29 mouse cellular contexts compared by ENCODE assay signal in genomic region chr16:78120346-78120899, GRCm38 (mm10).
DNase-seq lines count a peak whose midpoint lies in the region; ATAC-seq and TF ChIP-seq lines count a peak whose summit lies in the region.
"Had no signal": no experiment of that assay in that cellular context is flagged by ENCODE, and none has a peak within 500 bp of the region (broad histone marks: within the 10 kb centered on the region; RNA-seq: fewer than 3 reads in every experiment).

No protein-coding gene starts in this region.

- no peaks in the 10 kb centered on the region for H3K27me3 ChIP-seq in lung, embryonic 14.5 days (ENCODE audit: insufficient read depth, low read length)
- no peaks in the 10 kb centered on the region for H3K27me3 ChIP-seq in lung, postnatal 0 days (replicated peaks; ENCODE audit: insufficient read depth, low read length)
- no peaks in the 10 kb centered on the region for H3K27me3 ChIP-seq in midbrain, embryonic 15.5 days (replicated peaks)
- H3K27me3 ChIP-seq: forebrain, embryonic 13.5 days; hindbrain, embryonic 13.5 days; limb, embryonic 12.5 days; neural tube, embryonic 13.5 days had no signal

- ATAC-seq in lung, embryonic 14.5 days (ENCODE audit: insufficient read depth): peak; percentile 63; the same call in 1 of the 2 replicates
- ATAC-seq in lung, postnatal 0 days: no peak
- ATAC-seq in midbrain, embryonic 15.5 days (replicated peaks): no peak
- no peak for ATAC-seq in monocyte, adult 5-6 weeks (replicated peaks; ENCODE audit: insufficient number of reproducible peaks, low FRiP score, low TSS enrichment, poor library complexity, severe bottlenecking)
- ATAC-seq: forebrain, embryonic 13.5 days; intestine, embryonic 16.5 days; Patski had no signal

- WGBS in lung, embryonic 14.5 days: 33% methylated on average over 2 of the region's 2 CpGs
- 30% methylated on average over 2 of the region's 2 CpGs for WGBS in lung, postnatal 0 days
- 77% methylated on average over 2 of the region's 2 CpGs for WGBS in midbrain, embryonic 15.5 days

- H3K9me3 ChIP-seq in lung, embryonic 14.5 days (ENCODE audit: low read depth, low read length): no peaks in the 10 kb centered on the region
- H3K9me3 ChIP-seq in lung, postnatal 0 days (ENCODE audit: low read length): no peaks in the 10 kb centered on the region
- H3K9me3 ChIP-seq in midbrain, embryonic 15.5 days: no peaks in the 10 kb centered on the region
- H3K9me3 ChIP-seq: forebrain, embryonic 13.5 days; hindbrain, embryonic 13.5 days; limb, embryonic 12.5 days; neural tube, embryonic 13.5 days had no signal

- no peaks in the 10 kb centered on the region for H3K4me1 ChIP-seq in lung, embryonic 14.5 days (ENCODE audit: insufficient read depth)
- no peaks in the 10 kb centered on the region for H3K4me1 ChIP-seq in lung, postnatal 0 days (ENCODE audit: insufficient read depth, low read depth, low read length)
- no peaks in the 10 kb centered on the region for H3K4me1 ChIP-seq in midbrain, embryonic 15.5 days
- H3K4me1 ChIP-seq: forebrain, embryonic 13.5 days; hindbrain, embryonic 13.5 days; limb, embryonic 12.5 days; neural tube, embryonic 13.5 days had no signal

- no peaks in the 10 kb centered on the region for H3K36me3 ChIP-seq in lung, embryonic 14.5 days (ENCODE audit: insufficient read depth)
- no peaks in the 10 kb centered on the region for H3K36me3 ChIP-seq in lung, postnatal 0 days (ENCODE audit: insufficient read depth, low read length)
- no peaks in the 10 kb centered on the region for H3K36me3 ChIP-seq in midbrain, embryonic 15.5 days (replicated peaks)
- H3K36me3 ChIP-seq: G1E; hindbrain, embryonic 13.5 days; limb, embryonic 12.5 days; neural tube, embryonic 13.5 days had no signal

- peak; percentile 38 for DNase-seq in cerebellum, adult 9-11 months
- no peak for DNase-seq in cerebellum, postnatal 10 days
- peak; percentile 18 for DNase-seq in lung, embryonic 14.5 days
- no peak for DNase-seq in lung, postnatal 0 days (ENCODE audit: low spot score)
- DNase-seq in ES-CJ7 (ENCODE audit: low read depth, low spot score): peak; percentile 46
- DNase-seq in R1 (ENCODE audit: low read depth, low spot score): peak; percentile 74
- DNase-seq: adrenal gland, postnatal 25 days; B cell, adult 2 months; embryo, embryonic 11 days; gastrocnemius, postnatal 14 days; heart, adult 18-20 months; heart, postnatal 36 days; kidney, adult 8-10 months; kidney, postnatal 14 days; layer of hippocampus, adult 9-11 months; lung, postnatal 36 days; right cerebral cortex, postnatal 4 days had no signal

- no peak for TF ChIP-seq EP300 in lung, postnatal 0 days (IDR thresholded peaks at IDR 0.05)

- no peak overlapping the region for H3K4me3 ChIP-seq in lung, embryonic 14.5 days (ENCODE audit: low read depth, low read length)
- no peak overlapping the region for H3K4me3 ChIP-seq in lung, postnatal 0 days (ENCODE audit: low read depth, low read length)
- H3K4me3 ChIP-seq in midbrain, embryonic 15.5 days: no peak overlapping the region
- H3K4me3 ChIP-seq: forebrain, embryonic 13.5 days; hindbrain, embryonic 13.5 days; limb, embryonic 12.5 days; neural tube, embryonic 13.5 days had no signal

- no peak overlapping the region for H3K4me2 ChIP-seq in lung, embryonic 14.5 days
- no peak overlapping the region for H3K4me2 ChIP-seq in lung, postnatal 0 days (replicated peaks; ENCODE audit: low read depth, low read length)
- H3K4me2 ChIP-seq in midbrain, embryonic 15.5 days: no peak overlapping the region
- H3K4me2 ChIP-seq: forebrain, embryonic 13.5 days; heart, embryonic 11.5 days; hindbrain, embryonic 13.5 days; limb, embryonic 12.5 days; liver, embryonic 11.5 days; midbrain, embryonic 11.5 days; neural tube, embryonic 13.5 days had no signal

- TF ChIP-seq CTCF in lung, embryonic 14.5 days (IDR thresholded peaks at IDR 0.05; ENCODE audit: low read depth): no peak
- TF ChIP-seq CTCF in lung, postnatal 0 days (IDR thresholded peaks at IDR 0.05): no peak

- H3K27ac ChIP-seq in lung, embryonic 14.5 days (ENCODE audit: low read depth): no peak overlapping the region
- H3K27ac ChIP-seq in lung, postnatal 0 days (ENCODE audit: low read length): no peak overlapping the region
- no peak overlapping the region for H3K27ac ChIP-seq in midbrain, embryonic 15.5 days
- H3K27ac ChIP-seq: forebrain, embryonic 13.5 days; hindbrain, embryonic 13.5 days; limb, embryonic 12.5 days; neural tube, embryonic 13.5 days had no signal

- no peak overlapping the region for H3K9ac ChIP-seq in lung, embryonic 14.5 days
- no peak overlapping the region for H3K9ac ChIP-seq in lung, postnatal 0 days (replicated peaks; ENCODE audit: low read depth)
- no peak overlapping the region for H3K9ac ChIP-seq in midbrain, embryonic 15.5 days
- H3K9ac ChIP-seq: forebrain, embryonic 13.5 days; hindbrain, embryonic 13.5 days; limb, embryonic 12.5 days; neural tube, embryonic 13.5 days had no signal

Comparison
In these comparisons a context has a peak if more than half of its experiments do, and no peak if none do; other contexts are left out.
1. DNase-seq: peak in cerebellum, adult 9-11 months (single experiment), lung, embryonic 14.5 days (single experiment), ES-CJ7 (single experiment) and R1 (single experiment); none in cerebellum, postnatal 10 days (0 of 2) and lung, postnatal 0 days (single experiment).